Mouse (Mus musculus) megakaryocyte, embryonic 14.5 days (primary cell): ENCODE data around the gene Gm14744. TPM values are rescaled to one million over a fixed set of nuclear protein-coding genes. Genes with fewer than 3 reads are reported as not detected.
"Not testable (repeated sequence)": the region's sequence is repeated elsewhere in the genome, so short reads cannot be mapped to it uniquely, and the experiment has no call there.

Experiments
- H3K27me3 ChIP-seq: replicated peaks from 2 replicates; pipeline ENCODE3; 2012; ENCODE audit warnings: inconsistent platforms
- H3K36me3 ChIP-seq: replicated peaks from 2 replicates; pipeline ENCODE3; 2012; ENCODE audit warnings: low read length, inconsistent platforms, mixed read lengths
- H3K4me1 ChIP-seq: 2 replicates; pipeline ENCODE4 v1.6.1; 2012; ENCODE audit warnings: inconsistent platforms
- H3K4me3 ChIP-seq: replicated peaks from 2 replicates; pipeline ENCODE3; 2012; ENCODE audit warnings: moderate library complexity, mild to moderate bottlenecking, inconsistent platforms
- H3K9me3 ChIP-seq: 2 replicates; pipeline ENCODE4 v1.6.1; 2012; ENCODE audit warnings: inconsistent platforms
- FLI1 ChIP-seq: IDR thresholded peaks from 2 replicates; pipeline ENCODE4 v1.6.1; 2012; ENCODE audit warnings: low read length, inconsistent platforms, mixed read lengths
- GATA1 ChIP-seq: IDR thresholded peaks from 3 replicates; pipeline ENCODE4 v1.6.1; 2012; ENCODE audit warnings: mixed read lengths, low read length, inconsistent platforms, borderline replicate concordance
- polyA plus RNA-seq: library from polyadenylated mRNA; stranded (reverse); fragments of >175 nt; gene quantifications from 2 replicates; pipeline ENCODE4 v1.2.3, GENCODE M21; 2012; ENCODE audit warnings: low replicate concordance; ENCODE audit not compliant: insufficient read depth

Gene Gm14744
- polyA plus RNA-seq: not detected in 2 replicates

- not testable (repeated sequence) for H3K4me3 ChIP-seq, H3K36me3 ChIP-seq, H3K27me3 ChIP-seq
Observed at GRCm38 (mm10) chrX:77864458-77864857, at the start of gene Gm14744. Gm14744 (plus strand) TSS chrX:77864758.

DNA sequence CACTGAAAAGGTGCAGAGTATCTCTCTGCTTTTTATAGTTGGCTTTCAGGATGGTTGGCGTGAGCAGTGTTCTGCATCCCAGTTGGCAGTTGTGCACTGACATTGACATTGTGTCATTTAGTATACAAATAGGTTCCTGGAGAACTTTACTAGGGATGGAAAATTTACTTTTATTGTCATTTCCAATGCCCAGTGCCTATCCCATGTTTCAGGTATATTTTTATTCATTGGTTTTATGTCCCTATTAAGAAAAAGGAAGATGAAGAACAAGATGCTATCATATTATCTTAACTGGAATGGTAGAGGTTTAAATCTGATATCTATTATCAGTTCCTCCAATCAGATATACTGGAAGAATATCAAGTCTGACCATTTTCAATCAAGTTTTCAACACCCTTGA is 11.0 kb upstream of the Gm14744 start, which contains the start of gene Pbsn:
Gene Pbsn (minus strand): TSS at position 101 of the 400 bp plus-strand sequence.
- no peak for TF ChIP-seq FLI1
- TF ChIP-seq GATA1: no peak
- no peaks in the 10 kb centered on the region for H3K36me3 ChIP-seq
- no peaks in the 10 kb centered on the region for H3K27me3 ChIP-seq
- H3K4me1 ChIP-seq: no peaks in the 10 kb centered on the region
- H3K4me3 ChIP-seq: no peak within 1 kb of the TSS
- no peaks in the 10 kb centered on the region for H3K9me3 ChIP-seq

More at GRCm38 (mm10) chrX:77864458-77864857, at the start of gene Gm14744:
- not testable (repeated sequence) for H3K4me1 ChIP-seq, H3K9me3 ChIP-seq

GRCm38 (mm10) chrX:77880033-77880432 is 15.5 kb downstream of the Gm14744 start:
- not testable (repeated sequence) for H3K36me3 ChIP-seq, H3K4me1 ChIP-seq, H3K9me3 ChIP-seq, H3K27me3 ChIP-seq, H3K4me3 ChIP-seq

Other genes starting within 250 kb of the Gm14744 start
- gene Prkx, start 68.5 kb upstream of the Gm14744 start, polyA plus RNA-seq: 4.2 and 4.6 TPM in 2 replicates
- not detected in 2 replicates for gene Pbsn, start 11.1 kb upstream of the Gm14744 start, polyA plus RNA-seq
- not detected in 2 replicates for gene 5430402E10Rik, start 60.3 kb downstream of the Gm14744 start, polyA plus RNA-seq
- not detected in 2 replicates for gene Obp1a, start 226.6 kb downstream of the Gm14744 start, polyA plus RNA-seq